Mouse (Mus musculus) testis, postnatal 14 days (tissue): ENCODE results near the gene Npm3.

Experiments used
- DNase-seq: peaks from one replicate; pipeline ENCODE4 v3.0.0; 2021; ENCODE audit warnings: low spot score

Gene Npm3

DNA sequence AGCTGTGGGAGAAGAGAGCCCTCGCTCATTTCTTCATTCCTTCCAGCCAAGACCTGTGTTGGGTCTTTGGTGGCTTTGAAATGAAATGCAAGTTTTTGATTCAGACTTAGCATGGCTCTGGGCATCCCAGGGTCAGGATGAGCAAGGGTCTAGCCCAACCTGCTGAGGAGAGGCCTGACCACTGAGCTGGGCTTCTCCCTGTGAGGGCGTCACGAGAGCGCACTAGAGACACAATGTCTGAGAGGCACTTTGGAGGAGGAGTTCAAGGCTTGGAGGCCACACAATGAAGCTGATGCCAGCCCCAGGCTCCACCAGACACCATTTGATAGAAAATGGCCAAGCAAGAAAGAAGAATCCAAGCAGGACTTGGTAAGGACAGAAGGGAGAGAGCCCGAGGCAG is 15.2 kb downstream of the Npm3 start:
- DNase-seq: no peak

DNA sequence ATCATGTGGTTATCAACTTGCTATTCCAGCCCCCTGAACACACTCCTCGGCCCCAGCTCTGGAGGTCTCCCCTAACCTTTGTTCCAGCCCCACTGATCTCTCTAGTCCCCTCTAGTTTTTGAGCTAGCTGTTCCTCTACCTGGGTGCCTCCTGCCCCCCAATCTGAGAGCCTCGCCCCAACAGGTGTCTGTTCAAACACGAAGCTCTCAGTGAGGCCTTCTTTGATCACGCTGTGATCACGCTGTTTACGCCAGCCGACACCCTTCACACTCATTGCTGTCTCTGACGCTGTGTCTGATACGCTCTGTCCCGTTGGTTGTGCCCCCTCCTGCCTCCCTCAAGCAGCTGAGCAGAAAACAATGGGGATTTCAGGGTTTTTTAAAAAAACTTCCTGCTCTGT is 15.8 kb downstream of the Npm3 start:
- DNase-seq: no peak

DNA sequence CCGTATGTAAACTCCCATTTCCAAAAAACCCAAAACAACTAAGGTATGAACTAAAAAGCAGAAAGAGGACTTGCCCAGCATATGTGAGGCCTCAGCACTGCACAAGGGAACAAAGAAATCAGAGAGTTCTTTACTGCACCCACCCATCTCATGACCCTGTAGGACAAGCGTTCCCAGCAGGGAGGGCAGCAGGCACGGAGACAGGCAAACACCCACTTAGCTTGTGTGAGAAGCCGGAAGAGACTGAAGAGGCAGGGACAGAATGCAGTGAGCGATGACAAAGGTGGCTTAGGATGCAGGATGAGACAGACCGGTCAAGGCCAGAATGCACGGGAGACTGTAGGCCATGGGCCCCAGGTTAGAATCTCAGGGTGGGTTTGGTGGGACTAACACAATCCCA is 17.7 kb downstream of the Npm3 start:
- DNase-seq: no peak

DNA sequence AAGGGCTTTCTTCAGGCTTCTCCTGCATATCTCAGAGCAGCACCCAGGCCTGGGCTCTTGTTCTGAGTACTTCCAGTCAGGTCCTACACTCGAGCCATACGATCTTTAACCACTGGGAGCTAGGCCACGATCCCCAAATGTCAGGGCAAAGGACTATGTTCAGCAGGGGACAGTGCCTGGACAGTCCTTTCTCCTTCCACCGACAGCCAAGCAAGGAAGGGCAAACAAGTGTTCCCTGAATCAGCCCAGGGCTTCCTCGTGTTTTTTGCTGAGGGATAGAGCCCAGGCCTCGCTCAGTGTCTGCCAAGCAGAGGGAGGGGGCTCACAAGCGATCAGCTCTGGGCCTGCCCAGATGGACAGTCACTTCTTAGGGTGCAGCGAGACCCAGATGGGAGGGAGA is 19.3 kb downstream of the Npm3 start:
- no peak for DNase-seq

DNA sequence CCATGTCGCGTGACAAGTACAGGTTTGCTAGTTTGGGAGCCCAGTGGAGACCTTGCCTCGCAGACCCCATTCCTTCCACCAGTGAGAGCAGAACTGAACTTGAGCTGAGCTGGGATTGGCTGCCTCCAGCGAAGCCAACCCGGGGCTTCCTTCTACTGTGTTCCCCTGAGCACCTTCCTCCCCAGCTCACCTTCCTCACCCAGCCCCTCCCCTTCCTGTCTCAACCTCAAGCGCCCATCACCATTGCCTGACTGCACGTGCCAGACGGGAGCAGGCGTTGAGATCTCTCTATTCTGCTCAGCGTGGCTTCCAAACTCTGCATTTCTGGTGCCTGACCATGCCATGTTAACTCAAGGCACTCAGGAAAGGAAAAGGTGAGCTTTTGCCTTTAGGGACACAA is 22.2 kb downstream of the Npm3 start:
- DNase-seq: no peak

DNA sequence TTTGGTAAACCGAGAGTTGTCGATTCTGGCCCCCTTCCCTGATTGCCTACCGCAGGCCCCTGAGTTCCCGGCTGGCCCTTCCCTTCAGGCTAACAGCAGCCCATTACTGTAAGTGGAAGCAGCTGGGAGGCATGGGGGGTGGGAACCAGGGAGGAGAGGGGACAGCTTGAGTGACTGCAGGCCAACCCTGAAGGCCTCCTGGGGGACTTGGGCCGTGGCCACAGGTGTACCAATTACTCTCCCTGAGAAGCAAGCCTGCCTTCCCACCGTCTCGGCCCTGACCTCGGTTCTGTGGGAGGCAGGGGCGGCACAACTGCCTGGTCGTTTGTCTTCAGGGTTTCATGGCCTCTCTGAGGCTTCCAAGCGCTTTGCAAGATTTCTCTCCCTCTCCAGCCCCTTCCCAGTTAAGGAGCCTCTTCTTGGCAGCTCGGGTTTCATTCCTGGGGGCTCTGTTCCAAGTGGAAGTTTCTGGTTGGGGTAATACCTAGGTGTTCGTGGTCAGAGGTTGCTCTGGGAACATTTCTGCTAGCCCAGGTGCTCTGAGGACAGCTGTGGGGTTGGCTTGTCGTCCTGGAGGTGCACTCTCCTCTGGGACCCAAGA is 23.6 kb downstream of the Npm3 start:
- no peak for DNase-seq

DNA sequence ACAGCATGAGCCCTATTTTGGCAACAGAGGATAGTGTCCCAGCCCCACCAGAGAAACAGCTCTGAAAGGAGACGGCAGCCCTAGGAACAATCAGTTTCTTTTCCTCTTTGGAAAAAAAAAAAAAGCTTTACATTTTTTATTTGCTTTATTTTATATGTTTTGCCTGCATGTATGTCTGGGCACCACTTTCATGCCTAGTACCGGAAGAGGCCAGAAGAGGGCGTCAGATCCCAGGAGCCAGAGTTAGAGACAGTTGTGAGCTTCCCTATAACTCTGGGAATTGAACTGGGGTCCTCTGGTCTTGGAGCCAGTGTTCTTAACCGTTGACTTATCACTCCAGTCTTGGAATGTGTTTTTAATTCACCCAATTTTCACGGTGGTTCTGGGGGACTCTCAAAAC is 27.2 kb downstream of the Npm3 start:
- DNase-seq: no peak

DNA sequence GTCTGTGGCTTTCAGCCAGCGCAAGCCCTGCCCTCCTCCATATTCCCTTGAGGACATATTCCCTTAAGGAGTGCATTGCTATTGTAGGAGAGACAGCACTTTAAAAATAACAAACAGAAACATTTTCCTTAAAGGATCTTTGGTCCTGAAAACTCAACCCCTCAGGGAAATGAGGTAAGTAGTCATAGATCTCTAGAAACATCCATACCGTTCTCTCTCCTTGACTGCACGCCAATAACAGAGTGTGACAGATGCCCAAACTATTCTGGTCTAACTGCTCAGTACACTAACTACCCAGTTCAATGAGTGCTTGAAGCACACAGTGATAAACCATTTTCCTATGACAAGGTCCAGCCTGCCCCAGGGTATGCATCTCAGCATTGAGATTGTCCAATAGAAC is 31.1 kb downstream of the Npm3 start:
- no peak for DNase-seq

DNA sequence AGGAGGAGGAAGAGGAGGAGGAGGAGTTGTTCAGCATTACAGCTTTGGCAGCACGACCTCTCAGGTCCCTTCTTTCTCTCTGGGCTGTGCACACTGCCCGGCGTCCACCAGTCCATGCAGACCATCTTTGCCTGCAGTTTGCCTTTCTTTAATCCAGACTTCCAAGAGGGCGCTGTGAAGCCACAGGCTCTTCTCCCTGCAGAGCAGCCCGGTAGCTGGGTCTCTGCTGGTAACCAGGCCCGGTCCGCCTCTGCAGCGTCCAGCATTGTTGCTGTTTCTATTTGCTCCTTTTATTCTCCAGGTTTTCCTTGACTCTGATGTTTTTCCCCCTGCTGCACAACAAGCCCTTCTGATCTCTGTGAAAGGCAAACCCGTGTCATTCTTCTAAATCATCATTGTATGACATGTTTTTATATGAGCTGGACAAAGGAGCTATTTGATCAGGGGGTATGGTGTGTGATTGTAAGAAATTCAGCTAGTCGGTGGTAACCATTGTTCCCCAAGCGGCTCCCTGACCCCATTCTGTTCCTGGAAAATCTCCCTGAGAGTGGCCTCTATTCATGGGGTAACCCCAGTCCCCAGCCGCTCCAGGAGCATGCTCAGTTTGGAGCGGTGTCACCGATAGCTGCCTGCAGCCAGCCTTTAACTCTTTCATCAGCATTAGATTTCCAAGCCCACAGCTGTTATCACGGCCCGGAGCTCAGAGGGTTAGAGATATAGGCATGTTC is 31.7 kb downstream of the Npm3 start:
- no peak for DNase-seq

DNA sequence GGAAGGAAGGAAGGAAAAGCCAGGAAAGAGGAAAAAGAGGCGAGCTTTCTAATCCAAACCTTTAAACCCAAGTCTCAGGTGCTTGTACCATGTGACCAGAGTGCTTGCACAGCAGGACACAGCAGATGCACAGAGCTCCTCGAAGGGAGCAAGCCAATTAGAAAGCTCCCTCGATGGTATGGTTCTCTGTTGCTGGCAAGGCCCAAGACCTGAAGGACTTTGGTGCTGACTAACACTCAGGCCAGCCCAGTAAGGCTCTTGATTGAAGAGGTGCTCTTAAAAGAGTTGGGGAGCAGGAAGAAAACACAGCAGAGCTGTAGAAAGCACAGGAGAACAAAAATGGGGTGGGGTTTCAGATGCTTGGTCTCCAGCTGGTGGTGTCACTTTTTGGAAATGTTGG is 40.7 kb downstream of the Npm3 start:
- no peak for DNase-seq
